Comparison of ENCODE assay signal across 11 mouse cellular contexts in the genomic region with DNA sequence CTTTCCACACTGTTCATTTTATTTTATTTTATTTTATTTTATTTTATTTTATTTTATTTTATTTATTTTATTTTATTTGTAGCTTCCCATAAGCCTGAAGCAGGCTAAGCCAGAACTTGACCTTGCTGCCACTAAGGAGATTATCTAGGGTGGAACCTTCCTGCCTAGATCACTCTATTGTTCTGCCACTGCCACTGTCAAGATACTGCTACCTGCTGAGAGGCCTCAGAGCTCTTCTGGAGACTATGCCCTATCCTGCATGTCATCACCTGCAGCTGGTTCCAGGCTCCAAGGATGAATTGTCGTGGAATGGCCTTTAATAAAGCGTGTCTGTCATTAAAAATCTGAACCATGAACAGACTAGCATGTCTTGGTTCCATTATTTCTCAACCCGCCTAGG. TPM values are rescaled to one million over a fixed set of nuclear protein-coding genes. Genes with fewer than 3 reads are reported as not detected.
"Had no signal": no experiment of that assay in that cellular context is flagged by ENCODE, and none has a peak within 500 bp of the region (broad histone marks: within the 10 kb centered on the region; RNA-seq: fewer than 3 reads in every experiment).

No protein-coding gene starts in this region.

RNA-seq across cellular contexts. Expression of a gene that starts 5.2 kb away (rescaled TPM):
- total RNA-seq: left cerebral cortex, postnatal 10 days; left cerebral cortex, postnatal 14 days; left cerebral cortex, postnatal 25 days; left cerebral cortex, postnatal 36 days; left cerebral cortex, postnatal 4 days; liver, adult 2 months; megakaryocyte progenitor cell, adult 5-6 weeks; megakaryocyte, adult 5-6 weeks; megakaryocyte-erythroid progenitor cell, adult 5-6 weeks; midbrain, postnatal 0 days; monocyte, adult 5-6 weeks had no signal

RNA-seq across cellular contexts. Expression of a gene that starts 51.0 kb away (rescaled TPM):
- total RNA-seq: left cerebral cortex, postnatal 10 days; left cerebral cortex, postnatal 14 days; left cerebral cortex, postnatal 25 days; left cerebral cortex, postnatal 36 days; left cerebral cortex, postnatal 4 days; liver, adult 2 months; megakaryocyte progenitor cell, adult 5-6 weeks; megakaryocyte, adult 5-6 weeks; megakaryocyte-erythroid progenitor cell, adult 5-6 weeks; midbrain, postnatal 0 days; monocyte, adult 5-6 weeks had no signal

RNA-seq across cellular contexts. Expression of a gene that starts 58.6 kb away (rescaled TPM):
- total RNA-seq: left cerebral cortex, postnatal 10 days; left cerebral cortex, postnatal 14 days; left cerebral cortex, postnatal 25 days; left cerebral cortex, postnatal 36 days; left cerebral cortex, postnatal 4 days; liver, adult 2 months; megakaryocyte progenitor cell, adult 5-6 weeks; megakaryocyte, adult 5-6 weeks; megakaryocyte-erythroid progenitor cell, adult 5-6 weeks; midbrain, postnatal 0 days; monocyte, adult 5-6 weeks had no signal
